Mouse (Mus musculus) limb, embryonic 13.5 days (tissue): Measurements from ENCODE around the gene Ndufb4. TPM values are rescaled to one million over a fixed set of nuclear protein-coding genes. Genes with fewer than 3 reads are reported as not detected.
"Not testable (repeated sequence)": the region's sequence is repeated elsewhere in the genome, so short reads cannot be mapped to it uniquely, and the experiment has no call there.

ENCODE experiments used
- ATAC-seq: fragments of 200-750 bp; cut with Nextera tagmentation; 2 replicates; pipeline ENCODE4 v1.8.0; 2017; ENCODE audit warnings: low read depth, moderate number of reproducible peaks, moderate TSS enrichment; ENCODE audit not compliant: low FRiP score
- H3K27ac ChIP-seq: fragments of 300-500 bp; sonication (generic); 2 replicates; pipeline ENCODE4 v1.5.1; 2015; ENCODE audit warnings: inconsistent platforms, mild to moderate bottlenecking, moderate library complexity
- H3K27me3 ChIP-seq: fragments of 300-500 bp; sonication (generic); 2 replicates; pipeline ENCODE4 v1.6.1; 2015; ENCODE audit warnings: mild to moderate bottlenecking, inconsistent platforms
- H3K36me3 ChIP-seq: fragments of 300-500 bp; sonication (generic); 2 replicates; pipeline ENCODE4 v1.6.1; 2015; ENCODE audit warnings: inconsistent platforms, mild to moderate bottlenecking, moderate library complexity
- H3K4me1 ChIP-seq: fragments of 300-500 bp; sonication (generic); 2 replicates; pipeline ENCODE4 v1.6.1; 2015; ENCODE audit warnings: inconsistent platforms
- H3K4me2 ChIP-seq: fragments of 300-500 bp; sonication (generic); replicated peaks from 2 replicates; pipeline ENCODE4 v1.6.1; 2015; ENCODE audit warnings: inconsistent platforms, mild to moderate bottlenecking, moderate library complexity
- H3K4me3 ChIP-seq: fragments of 300-500 bp; sonication (generic); 2 replicates; pipeline ENCODE4 v1.5.1; 2015; ENCODE audit warnings: moderate library complexity, mild to moderate bottlenecking, inconsistent platforms
- H3K9ac ChIP-seq: fragments of 300-500 bp; sonication (generic); 2 replicates; pipeline ENCODE4 v1.6.1; 2015; ENCODE audit warnings: mild to moderate bottlenecking, inconsistent platforms
- H3K9me3 ChIP-seq: fragments of 300-500 bp; sonication (generic); 2 replicates; pipeline ENCODE4 v1.6.1; 2016; ENCODE audit warnings: inconsistent platforms
- WGBS: fragments of 180-500 bp; shearing (Covaris S2); methylation state at CpG from one replicate; pipeline ENCODE4 v1.1.7; 2015; 5-methylcytosine and 5-hydroxymethylcytosine counted together
- polyA plus RNA-seq: library from polyadenylated mRNA; unstranded; fragments of >200 nt; fragmentation: Nextera tagmentation; extraction: Ambion mirVana; gene quantifications from 2 replicates; pipeline ENCODE4 v1.2.1, GENCODE M21; 2015

The Ndufb4 gene
- polyA plus RNA-seq, 1 experiment from 2014 or later: 63.9 TPM

- 86% methylated on average over 16 of the region's 16 CpGs for WGBS
- no peaks in the 10 kb centered on the region for H3K27me3 ChIP-seq
- H3K9me3 ChIP-seq: no peaks in the 10 kb centered on the region
- H3K9ac ChIP-seq: no peak overlapping the region
- H3K36me3 ChIP-seq: peaks cover 41% of the 10 kb centered on the region
- H3K4me3 ChIP-seq: no peak overlapping the region
- H3K4me1 ChIP-seq: peaks cover under 1% of the 10 kb centered on the region
- H3K27ac ChIP-seq: no peak overlapping the region
- ATAC-seq: no peak
- no peak overlapping the region for H3K4me2 ChIP-seq
Observed at GRCm38 (mm10) chr16:37647067-37647466, 7.2 kb downstream of the Ndufb4 start.

- no peak overlapping the region for H3K9ac ChIP-seq
- H3K36me3 ChIP-seq: peaks cover 41% of the 10 kb centered on the region
- H3K4me1 ChIP-seq: no peaks in the 10 kb centered on the region
- WGBS: 86% methylated on average over 3 of the region's 3 CpGs
- no peak overlapping the region for H3K27ac ChIP-seq
- no peak overlapping the region for H3K4me3 ChIP-seq
- no peaks in the 10 kb centered on the region for H3K27me3 ChIP-seq
- H3K9me3 ChIP-seq: no peaks in the 10 kb centered on the region
- no peak for ATAC-seq
- no peak overlapping the region for H3K4me2 ChIP-seq
Observed at GRCm38 (mm10) chr16:37645799-37646198, 8.5 kb downstream of the Ndufb4 start.

- no peak overlapping the region for H3K4me3 ChIP-seq
- 93% methylated on average over 8 of the region's 8 CpGs for WGBS
- H3K27ac ChIP-seq: no peak overlapping the region
- no peaks in the 10 kb centered on the region for H3K27me3 ChIP-seq
- no peaks in the 10 kb centered on the region for H3K9me3 ChIP-seq
- peaks cover 41% of the 10 kb centered on the region for H3K36me3 ChIP-seq
- no peaks in the 10 kb centered on the region for H3K4me1 ChIP-seq
- H3K4me2 ChIP-seq: no peak overlapping the region
- H3K9ac ChIP-seq: no peak overlapping the region
- no peak for ATAC-seq
Observed at GRCm38 (mm10) chr16:37645211-37645610, 9.0 kb downstream of the Ndufb4 start.

- Histone ChIP-seq H3K9ac (no peak overlapping the region), H3K4me1 (no peaks in the 10 kb centered on the region), H3K9me3 (no peaks in the 10 kb centered on the region), H3K4me2 (no peak overlapping the region), H3K4me3 (no peak overlapping the region), H3K27me3 (no peaks in the 10 kb centered on the region), H3K27ac (no peak overlapping the region), H3K36me3 (peaks cover 41% of the 10 kb centered on the region)
- 94% methylated on average over 5 of the region's 5 CpGs for WGBS
- ATAC-seq: no peak
Observed at GRCm38 (mm10) chr16:37644486-37644885, 9.8 kb downstream of the Ndufb4 start.

GRCm38 (mm10) chr16:37640522-37640921 lies 13.7 kb downstream of the Ndufb4 start:
- H3K4me3 ChIP-seq, H3K27ac ChIP-seq, H3K9me3 ChIP-seq, ATAC-seq, H3K27me3 ChIP-seq, H3K4me2 ChIP-seq, H3K4me1 ChIP-seq, H3K9ac ChIP-seq: not testable (repeated sequence)
- peaks cover 13% of the 10 kb centered on the region for H3K36me3 ChIP-seq

GRCm38 (mm10) chr16:37637802-37638201 lies 16.5 kb downstream of the Ndufb4 start:
- H3K4me3 ChIP-seq: no peak overlapping the region
- ATAC-seq: no peak

GRCm38 (mm10) chr16:37636107-37636506 lies 18.1 kb downstream of the Ndufb4 start:
- Histone ChIP-seq H3K27ac (no peak overlapping the region), H3K36me3 (no peaks in the 10 kb centered on the region), H3K4me3 (no peak overlapping the region), H3K9me3 (no peaks in the 10 kb centered on the region), H3K4me2 (no peak overlapping the region), H3K27me3 (no peaks in the 10 kb centered on the region), H3K4me1 (no peaks in the 10 kb centered on the region), H3K9ac (no peak overlapping the region)
- ATAC-seq: no peak
- 48% methylated on average over 6 of the region's 6 CpGs for WGBS

More at GRCm38 (mm10) chr16:37637802-37638201, 16.5 kb downstream of the Ndufb4 start:
- H3K27ac ChIP-seq: no peak overlapping the region
- no peaks in the 10 kb centered on the region for H3K36me3 ChIP-seq
- no peaks in the 10 kb centered on the region for H3K27me3 ChIP-seq
- H3K4me1 ChIP-seq: no peaks in the 10 kb centered on the region
- no peak overlapping the region for H3K9ac ChIP-seq
- H3K9me3 ChIP-seq: no peaks in the 10 kb centered on the region
- H3K4me2 ChIP-seq: no peak overlapping the region

- ATAC-seq: no peak
- WGBS: 97% methylated on average over 1 of the region's 1 CpGs
- H3K4me2 ChIP-seq: no peak overlapping the region
- no peak overlapping the region for H3K27ac ChIP-seq
- H3K4me1 ChIP-seq: no peaks in the 10 kb centered on the region
- no peak overlapping the region for H3K4me3 ChIP-seq
- H3K27me3 ChIP-seq: no peaks in the 10 kb centered on the region
- H3K36me3 ChIP-seq: no peaks in the 10 kb centered on the region
- no peaks in the 10 kb centered on the region for H3K9me3 ChIP-seq
- no peak overlapping the region for H3K9ac ChIP-seq
Observed at GRCm38 (mm10) chr16:37635095-37635494, 19.2 kb downstream of the Ndufb4 start.

GRCm38 (mm10) chr16:37634578-37634977 lies 19.7 kb downstream of the Ndufb4 start:
- Histone ChIP-seq H3K9ac (no peak overlapping the region), H3K4me2 (no peak overlapping the region), H3K27ac (no peak overlapping the region), H3K4me3 (no peak overlapping the region), H3K27me3 (no peaks in the 10 kb centered on the region), H3K4me1 (no peaks in the 10 kb centered on the region), H3K9me3 (no peaks in the 10 kb centered on the region), H3K36me3 (no peaks in the 10 kb centered on the region)
- no peak for ATAC-seq
- 63% methylated on average over 9 of the region's 9 CpGs for WGBS

GRCm38 (mm10) chr16:37629011-37629410 lies 25.2 kb downstream of the Ndufb4 start:
- H3K36me3 ChIP-seq: no peaks in the 10 kb centered on the region
- H3K9me3 ChIP-seq: no peaks in the 10 kb centered on the region
- no peak overlapping the region for H3K4me3 ChIP-seq
- H3K4me1 ChIP-seq: no peaks in the 10 kb centered on the region
- H3K27ac ChIP-seq: no peak overlapping the region
- H3K9ac ChIP-seq: no peak overlapping the region
- 90% methylated on average over 7 of the region's 7 CpGs for WGBS
- H3K4me2 ChIP-seq: no peak overlapping the region
- no peak for ATAC-seq
- no peaks in the 10 kb centered on the region for H3K27me3 ChIP-seq

- H3K4me1 ChIP-seq: no peaks in the 10 kb centered on the region
- 77% methylated on average over 9 of the region's 9 CpGs for WGBS
- no peak overlapping the region for H3K27ac ChIP-seq
- H3K9ac ChIP-seq: no peak overlapping the region
- H3K4me2 ChIP-seq: no peak overlapping the region
- no peak for ATAC-seq
- no peaks in the 10 kb centered on the region for H3K27me3 ChIP-seq
- no peaks in the 10 kb centered on the region for H3K9me3 ChIP-seq
- H3K36me3 ChIP-seq: no peaks in the 10 kb centered on the region
- H3K4me3 ChIP-seq: no peak overlapping the region
Observed at GRCm38 (mm10) chr16:37628336-37628735, 25.9 kb downstream of the Ndufb4 start.

GRCm38 (mm10) chr16:37626388-37626949 lies 27.8 kb downstream of the Ndufb4 start:
- no peaks in the 10 kb centered on the region for H3K9me3 ChIP-seq
- H3K4me2 ChIP-seq: no peak overlapping the region
- no peaks in the 10 kb centered on the region for H3K4me1 ChIP-seq
- H3K27me3 ChIP-seq: no peaks in the 10 kb centered on the region
- no peaks in the 10 kb centered on the region for H3K36me3 ChIP-seq
- H3K4me3 ChIP-seq: no peak overlapping the region
- H3K27ac ChIP-seq: no peak overlapping the region
- WGBS: 57% methylated on average over 4 of the region's 4 CpGs
- ATAC-seq: no peak
- H3K9ac ChIP-seq: no peak overlapping the region

GRCm38 (mm10) chr16:37622919-37623318 lies 31.3 kb downstream of the Ndufb4 start:
- Histone ChIP-seq H3K36me3 (no peaks in the 10 kb centered on the region), H3K27me3 (no peaks in the 10 kb centered on the region), H3K9ac (no peak overlapping the region), H3K27ac (no peak overlapping the region), H3K4me1 (peaks cover 10% of the 10 kb centered on the region), H3K4me2 (no peak overlapping the region), H3K4me3 (no peak overlapping the region), H3K9me3 (no peaks in the 10 kb centered on the region)
- 70% methylated on average over 5 of the region's 5 CpGs for WGBS
- no peak for ATAC-seq
